In genomic region chr2:25460135-25460534, GRCm38 (mm10) we compare ENCODE assay signal across 8 mouse cellular contexts. TPM values are rescaled to one million over a fixed set of nuclear protein-coding genes. Genes with fewer than 3 reads are reported as not detected.
A peak's percentile ranks its signal among the peaks of the same experiment; 100 is the strongest.
DNase-seq lines count a peak whose midpoint lies in the region; ATAC-seq and TF ChIP-seq lines count a peak whose summit lies in the region.

No protein-coding gene starts in this region.

- H3K9ac ChIP-seq in limb, embryonic 13.5 days, result peak overlapping the region; percentile 77

- WGBS in spleen, adult 2 months, result 32% methylated on average over 5 of the region's 5 CpGs
- WGBS in limb, embryonic 13.5 days, result 37% methylated on average over 5 of the region's 5 CpGs

- TF ChIP-seq CTCF in spleen, adult 2 months (IDR thresholded peaks at IDR 0.05; ENCODE audit: extremely low read depth, insufficient read depth, insufficient read length, insufficient replicate concordance), result no peak

- H3K27ac ChIP-seq in spleen, adult 2 months (ENCODE audit: insufficient read depth, low read length), result peak overlapping the region; percentile 95
- peak overlapping the region; percentile 82 for H3K27ac ChIP-seq in limb, embryonic 13.5 days

- peaks cover 6% of the 10 kb centered on the region for H3K36me3 ChIP-seq in spleen, adult 2 months (ENCODE audit: control insufficient read depth, insufficient read depth, low read length)
- peaks cover 15% of the 10 kb centered on the region for H3K36me3 ChIP-seq in limb, embryonic 13.5 days

- H3K9me3 ChIP-seq in limb, embryonic 13.5 days, result no peaks in the 10 kb centered on the region

- peak overlapping the region; percentile 87 for H3K4me2 ChIP-seq in limb, embryonic 13.5 days (replicated peaks)

- H3K27me3 ChIP-seq in spleen, adult 2 months (ENCODE audit: control insufficient read depth, insufficient read depth, low read length), result no peaks in the 10 kb centered on the region
- no peaks in the 10 kb centered on the region for H3K27me3 ChIP-seq in limb, embryonic 13.5 days

- ATAC-seq in limb, embryonic 13.5 days (ENCODE audit: low FRiP score, low read depth), result peak; percentile 17

- intact Hi-C loops in heart, postnatal 14 days (cut with DNase I), result no loop called here

- peak overlapping the region; percentile 87 for H3K4me3 ChIP-seq in spleen, adult 2 months (ENCODE audit: extremely low read depth, insufficient read depth, insufficient read length)
- H3K4me3 ChIP-seq in limb, embryonic 13.5 days, result peak overlapping the region; percentile 75

- H3K4me1 ChIP-seq in spleen, adult 2 months (ENCODE audit: control insufficient read depth, insufficient read depth, insufficient read length), result peaks cover 20% of the 10 kb centered on the region; the same call in 1 of the 2 replicates
- H3K4me1 ChIP-seq in limb, embryonic 13.5 days, result peaks cover 21% of the 10 kb centered on the region

- TF ChIP-seq POLR2A in spleen, adult 2 months (IDR thresholded peaks at IDR 0.05; ENCODE audit: low read depth, low read length), result no peak

- peak; percentile 81 for DNase-seq in cerebellum, adult 11-12 months
- no peak for DNase-seq in cerebellum, adult 8-10 months
- DNase-seq in spleen, adult 2 months (ENCODE audit: low read depth in 1 of 2, low spot score in 2 of 2), result no peak
- no peak for DNase-seq in spleen, adult 18-20 months
- peak; percentile 29 to 36 for DNase-seq in heart, postnatal 14 days
- peak; percentile 30 for DNase-seq in right cerebral cortex, postnatal 25 days
- DNase-seq in retina, embryonic 14.5 days (ENCODE audit: low spot score), result no peak

RNA-seq across cellular contexts. Expression of gene Paxx, which starts 0.8 kb away (rescaled TPM):
- polyA plus RNA-seq in spleen, adult 2 months (2012; rRNA removed), result 68.7 and 86.4 TPM in 2 replicates
- total RNA-seq in heart, postnatal 14 days (2021), result 10 to 100 TPM; 22.9 to 23.4 TPM
- 35.0 and 37.6 TPM in 2 replicates for polyA plus RNA-seq in limb, embryonic 13.5 days (2015; fragmentation: Nextera tagmentation; extraction: Ambion mirVana)

RNA-seq across cellular contexts. Expression of gene Clic3, which starts 3.5 kb away (rescaled TPM):
- 2.5 and 3.1 TPM in 2 replicates for polyA plus RNA-seq in spleen, adult 2 months (2012; rRNA removed)
- total RNA-seq in heart, postnatal 14 days (2021), result 1 to 10 TPM; 3.0 to 3.9 TPM
- 2.2 and 2.5 TPM in 2 replicates for polyA plus RNA-seq in limb, embryonic 13.5 days (2015; fragmentation: Nextera tagmentation; extraction: Ambion mirVana)

RNA-seq across cellular contexts. Expression of gene Ptgds, which starts 9.7 kb away (rescaled TPM):
- 0.27 and 7.8 TPM in 2 replicates for polyA plus RNA-seq in spleen, adult 2 months (2012; rRNA removed)
- 10 to 100 TPM; 30.9 to 38.6 TPM for total RNA-seq in heart, postnatal 14 days (2021)
- polyA plus RNA-seq in limb, embryonic 13.5 days (2015; fragmentation: Nextera tagmentation; extraction: Ambion mirVana), result 0.80 and 2.5 TPM in 2 replicates

RNA-seq across cellular contexts. Expression of gene Abca2, which starts 31.6 kb away (rescaled TPM):
- 61.1 and 67.6 TPM in 2 replicates for polyA plus RNA-seq in spleen, adult 2 months (2012; rRNA removed)
- 10 to 100 TPM; 22.0 to 24.4 TPM for total RNA-seq in heart, postnatal 14 days (2021)
- polyA plus RNA-seq in limb, embryonic 13.5 days (2015; fragmentation: Nextera tagmentation; extraction: Ambion mirVana), result 3.3 and 3.8 TPM in 2 replicates

RNA-seq across cellular contexts. Expression of gene Lcn12, which starts 33.6 kb away (rescaled TPM):
- polyA plus RNA-seq in spleen, adult 2 months (2012; rRNA removed), result not detected in 2 replicates
- total RNA-seq in heart, postnatal 14 days (2021), result not detected
- not detected in 2 replicates for polyA plus RNA-seq in limb, embryonic 13.5 days (2015; fragmentation: Nextera tagmentation; extraction: Ambion mirVana)

Comparison
In these comparisons a context has a peak if more than half of its experiments do, and no peak if none do; other contexts are left out.
1. DNase-seq: peak in cerebellum, adult 11-12 months (single experiment), heart, postnatal 14 days (2 of 2) and right cerebral cortex, postnatal 25 days (single experiment); none in cerebellum, adult 8-10 months (single experiment), spleen, adult 2 months (0 of 2), spleen, adult 18-20 months (0 of 2) and retina, embryonic 14.5 days (single experiment).